Mouse (Mus musculus) c-Kit-negative CD71-positive TER-119-positive erythroid progenitor cells, embryonic 14.5 days (primary cell): ENCODE results near the gene Nus1.

ENCODE experiments used
- DNase-seq: peaks from one replicate; pipeline ENCODE4 v3.0.0-alpha.2; 2013; ENCODE audit warnings: low read depth, low spot score

The Nus1 gene

GRCm38 (mm10) chr10:52417299-52417997, at the start of gene Nus1:
Gene Nus1, plus strand, starts transcription at chr10:52417547.
- peak; percentile 91 for DNase-seq

- DNase-seq, result no peak
Observed at GRCm38 (mm10) chr10:52368376-52368775, 49.0 kb upstream of the Nus1 start.

GRCm38 (mm10) chr10:52373834-52374233, 43.5 kb upstream of the Nus1 start:
- no peak for DNase-seq

GRCm38 (mm10) chr10:52374651-52375050, 42.7 kb upstream of the Nus1 start:
- no peak for DNase-seq

GRCm38 (mm10) chr10:52376422-52376821, 40.9 kb upstream of the Nus1 start:
- DNase-seq, result no peak

GRCm38 (mm10) chr10:52377813-52378212, 39.5 kb upstream of the Nus1 start:
- DNase-seq, result no peak

GRCm38 (mm10) chr10:52381321-52381801, 36.0 kb upstream of the Nus1 start:
- peak; percentile 24 for DNase-seq

GRCm38 (mm10) chr10:52381845-52382591, 35.3 kb upstream of the Nus1 start, which contains the start of gene Gopc:
Gene Gopc, minus strand, starts transcription at chr10:52382124.
- peak; percentile 96 for DNase-seq

- no peak for DNase-seq
Observed at GRCm38 (mm10) chr10:52383022-52383421, 34.3 kb upstream of the Nus1 start.

- no peak for DNase-seq
Observed at GRCm38 (mm10) chr10:52383522-52383921, 33.8 kb upstream of the Nus1 start.

GRCm38 (mm10) chr10:52384823-52385610, 32.3 kb upstream of the Nus1 start:
- DNase-seq, result no peak

GRCm38 (mm10) chr10:52387192-52387591, 30.2 kb upstream of the Nus1 start:
- DNase-seq, result no peak

- DNase-seq, result no peak
Observed at GRCm38 (mm10) chr10:52388922-52389430, 28.4 kb upstream of the Nus1 start, which contains the start of gene Nepn. Gene Nepn, plus strand, starts transcription at chr10:52388972.

GRCm38 (mm10) chr10:52389438-52389837, 27.9 kb upstream of the Nus1 start:
- DNase-seq, result no peak

- no peak for DNase-seq
Observed at GRCm38 (mm10) chr10:52391208-52391607, 26.1 kb upstream of the Nus1 start.

GRCm38 (mm10) chr10:52396647-52397046, 20.7 kb upstream of the Nus1 start:
- DNase-seq, result no peak

GRCm38 (mm10) chr10:52398715-52399114, 18.6 kb upstream of the Nus1 start:
- DNase-seq, result no peak

- no peak for DNase-seq
Observed at GRCm38 (mm10) chr10:52399722-52400121, 17.6 kb upstream of the Nus1 start.

- no peak for DNase-seq
Observed at GRCm38 (mm10) chr10:52405160-52405559, 12.2 kb upstream of the Nus1 start.

GRCm38 (mm10) chr10:52407526-52407925, 9.8 kb upstream of the Nus1 start:
- DNase-seq, result no peak

GRCm38 (mm10) chr10:52415020-52415419, 2.3 kb upstream of the Nus1 start:
- no peak for DNase-seq

GRCm38 (mm10) chr10:52416458-52416857, 889 bp upstream of the Nus1 start:
- no peak for DNase-seq
